Mouse (Mus musculus) hematopoietic stem cell, adult 5-6 weeks (primary cell): Measurements from ENCODE around the gene Fosl1. TPM values are rescaled to one million over a fixed set of nuclear protein-coding genes. Genes with fewer than 3 reads are reported as not detected.
A peak's percentile ranks its signal among the peaks of the same experiment; 100 is the strongest.

Source experiments
- ATAC-seq, 2 experiments: fragments of 125-278 bp in 1 of 2; replicated peaks in 1 of 2; 2 replicates each; pipeline ENCODE4 v1.8.0; 2016 to 2017; ENCODE audit warnings: inconsistent platforms in 2 of 2, mild to moderate bottlenecking in 2 of 2, moderate number of reproducible peaks in 2 of 2, low read depth in 1 of 2, moderate TSS enrichment in 1 of 2; ENCODE audit not compliant: low FRiP score in 2 of 2, poor library complexity in 2 of 2, severe bottlenecking in 2 of 2, insufficient read depth in 1 of 2, low TSS enrichment in 1 of 2
- total RNA-seq: library from RNA; stranded (forward); fragments of 172-1452, 232-1000 nt; gene quantifications from 2 replicates; pipeline ENCODE4 v1.2.3, GENCODE M21; 2017

The Fosl1 gene
- total RNA-seq, 1 experiment from 2014 or later = 4.2 TPM

DNA sequence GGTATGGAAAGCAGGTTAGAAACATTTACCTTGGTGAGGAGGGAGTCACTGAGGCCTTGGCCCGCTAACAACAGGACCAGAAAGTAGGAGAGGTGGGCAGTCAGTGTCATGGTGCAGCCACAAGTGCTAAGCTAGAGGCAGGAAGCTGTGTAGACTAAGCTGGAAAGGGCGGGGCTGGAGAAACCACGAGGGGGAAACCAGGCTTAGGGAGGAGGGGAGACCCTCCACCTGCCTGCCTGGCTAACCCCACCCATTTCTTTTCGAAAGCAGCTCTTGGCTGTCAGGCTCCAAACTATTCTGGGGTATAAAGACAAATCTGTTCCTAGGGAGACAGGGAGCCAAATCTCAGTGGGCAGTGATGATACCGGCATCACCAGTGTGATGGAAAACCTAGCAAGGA is 21.0 kb downstream of the Fosl1 start, which contains the start of gene Ctsw:
Ctsw (minus strand) TSS at position 134 of the 400 bp plus-strand sequence.
- peak; percentile 68 to 72 for ATAC-seq

DNA sequence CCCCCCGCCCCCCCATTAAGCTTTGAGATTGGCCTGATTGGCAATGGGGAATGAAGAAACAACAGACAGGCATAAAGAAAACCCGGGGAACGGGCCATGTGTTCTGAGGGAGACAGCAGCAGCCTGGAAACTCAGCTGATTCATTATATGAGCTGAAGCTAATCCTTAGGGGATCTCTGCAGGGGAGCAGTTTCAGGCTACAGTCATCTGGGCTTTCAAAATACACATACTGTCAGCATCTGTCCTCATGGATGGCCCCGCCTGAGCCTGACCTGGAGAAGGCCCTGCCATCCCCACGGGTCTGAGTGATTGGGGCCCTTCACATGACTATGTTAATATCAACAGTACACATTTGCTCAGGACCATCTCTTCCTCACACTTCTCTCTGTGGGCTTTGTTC is 24.5 kb downstream of the Fosl1 start:
- no peak for ATAC-seq

DNA sequence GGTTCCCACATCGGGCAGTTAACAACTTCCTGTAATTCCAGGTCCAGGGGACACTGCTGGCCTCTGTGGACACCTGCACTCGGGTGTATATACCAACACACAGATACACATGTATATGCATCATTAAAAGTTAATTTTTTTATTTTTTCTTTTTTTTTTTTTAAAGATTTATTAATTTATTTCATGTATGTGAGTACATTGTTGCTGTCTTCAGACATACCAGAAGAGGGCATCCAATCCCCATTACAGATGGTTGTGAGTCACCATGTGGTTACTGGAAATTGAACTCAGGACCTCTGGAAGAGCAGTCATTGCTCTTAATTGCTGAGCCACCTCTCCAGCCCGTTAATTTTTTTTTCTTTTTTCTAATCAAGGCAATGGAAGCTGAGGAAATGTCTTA is 25.5 kb downstream of the Fosl1 start:
- ATAC-seq = no peak

DNA sequence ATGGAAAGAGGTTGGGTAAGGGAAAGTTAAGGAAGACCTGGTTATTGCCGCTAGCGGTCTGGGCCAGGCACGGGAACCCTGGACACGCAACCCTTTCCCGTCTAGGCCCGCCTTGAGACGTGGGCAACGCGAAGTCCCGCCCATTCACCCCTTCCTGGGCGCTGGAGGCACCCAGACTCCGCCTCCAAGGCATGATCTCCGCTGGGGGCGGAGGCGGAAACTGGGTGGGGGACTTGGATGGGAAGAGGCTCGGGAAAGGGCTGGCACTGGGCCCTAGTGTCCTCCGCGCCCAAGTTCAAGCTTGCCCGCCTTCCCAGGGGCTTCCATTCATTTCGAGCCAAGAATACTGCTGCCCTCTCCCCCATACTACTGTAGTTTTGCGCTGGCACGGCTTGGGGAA is 26.4 kb downstream of the Fosl1 start, which contains the start of gene Efemp2:
Efemp2 (plus strand) TSS at position 235 of the 400 bp plus-strand sequence.
- ATAC-seq = peak in 1 of 2 experiments; percentile 33; a peak in 2 of 4 replicates

DNA sequence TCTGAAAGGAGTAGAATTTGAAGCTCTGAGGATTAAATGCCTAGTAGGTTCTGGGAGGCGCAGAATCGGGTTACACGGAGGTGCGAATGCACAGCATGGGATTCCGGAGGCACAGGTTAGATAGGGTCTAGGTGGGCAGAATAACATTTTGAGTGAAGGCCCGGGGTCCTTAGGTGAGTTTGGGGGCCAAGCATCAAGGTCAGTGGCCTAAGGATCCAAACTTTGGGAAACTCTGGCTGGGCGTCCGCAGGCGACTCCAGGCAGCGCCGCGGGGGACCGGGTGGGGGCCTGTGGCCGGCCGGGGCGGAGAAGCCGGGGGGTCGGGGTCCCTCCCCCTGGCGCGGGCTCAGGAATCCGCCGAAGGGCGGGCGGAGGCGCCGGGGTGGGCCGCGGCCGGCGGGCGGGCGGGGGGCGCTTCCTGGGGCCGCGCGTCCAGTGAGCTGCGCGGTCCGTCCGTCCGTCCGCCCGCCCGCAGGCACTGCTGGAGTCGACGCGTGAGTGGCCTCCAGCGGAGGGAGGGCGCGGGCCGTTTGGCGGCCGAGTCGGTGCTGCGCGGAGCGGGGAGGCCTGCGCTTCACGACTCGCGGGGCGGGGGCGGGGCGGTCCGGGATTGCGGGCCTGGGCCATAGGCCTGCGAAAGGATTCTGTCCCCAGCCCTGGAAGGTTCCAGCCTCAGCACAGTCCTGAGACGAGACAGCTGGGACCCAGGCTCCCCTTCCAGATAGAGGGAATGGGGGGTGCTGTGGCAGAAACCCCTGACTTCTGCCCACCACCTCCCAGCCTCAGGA is 27.1 kb downstream of the Fosl1 start:
- no peak for ATAC-seq

DNA sequence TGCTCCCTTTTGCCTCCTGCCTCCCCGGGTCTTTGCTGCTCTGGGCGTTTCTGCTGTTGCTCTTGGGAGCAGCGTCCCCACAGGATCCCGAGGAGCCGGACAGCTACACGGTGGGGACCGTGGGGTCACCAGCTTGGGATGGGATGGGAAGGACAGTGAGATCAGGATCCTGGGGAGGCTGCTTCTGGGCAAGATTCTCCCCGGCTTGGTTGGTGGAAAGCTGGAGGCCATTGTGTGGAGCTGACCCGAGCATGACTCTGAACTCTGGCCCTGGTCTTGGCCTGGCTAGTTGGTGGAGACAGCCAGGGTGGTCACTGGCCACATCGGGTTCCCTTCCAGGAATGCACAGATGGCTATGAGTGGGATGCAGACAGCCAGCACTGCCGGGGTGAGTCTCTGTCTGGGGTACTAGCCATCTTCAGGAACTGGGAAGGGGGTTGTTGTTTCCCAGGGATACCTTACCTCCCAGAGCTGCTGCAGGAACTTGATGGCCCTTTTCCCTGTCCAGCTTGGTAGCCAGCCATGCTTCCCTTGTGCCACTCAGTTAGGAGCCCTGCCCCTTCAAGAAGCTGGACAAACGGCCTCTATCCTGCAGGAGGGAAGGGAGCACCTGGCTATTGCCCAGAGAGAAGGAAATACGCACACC is 27.8 kb downstream of the Fosl1 start:
- ATAC-seq = no peak

DNA sequence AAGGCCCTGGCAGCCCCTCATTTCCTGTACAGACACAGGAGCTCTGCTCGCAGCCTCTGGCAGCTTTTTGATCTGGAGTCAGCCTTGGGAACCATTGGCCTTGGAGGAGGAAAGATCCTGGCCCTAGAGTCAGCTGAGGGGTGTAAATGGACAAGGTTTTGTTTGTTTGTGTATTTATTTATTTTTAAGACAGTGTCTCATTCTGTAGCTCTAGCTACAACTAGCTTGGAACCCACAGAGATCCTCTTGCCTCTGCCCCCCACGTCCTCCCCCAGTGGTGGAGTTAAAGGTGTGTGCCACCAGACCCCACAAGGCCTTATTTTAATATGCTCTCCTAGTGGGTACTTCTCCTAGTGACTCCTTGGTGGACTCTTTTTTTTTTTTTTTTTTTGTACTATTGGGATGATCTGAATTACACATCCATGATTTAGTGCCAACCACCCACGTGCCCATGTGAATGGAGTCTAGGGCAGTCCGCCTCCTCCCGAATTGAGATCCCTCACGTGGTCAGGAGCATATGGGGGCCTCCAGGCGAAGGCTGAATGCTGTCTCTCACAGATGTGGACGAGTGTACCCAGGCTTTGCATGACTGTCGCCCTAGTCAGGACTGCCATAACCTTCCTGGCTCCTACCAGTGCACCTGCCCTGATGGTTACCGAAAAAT is 29.8 kb downstream of the Fosl1 start:
- ATAC-seq = no peak

DNA sequence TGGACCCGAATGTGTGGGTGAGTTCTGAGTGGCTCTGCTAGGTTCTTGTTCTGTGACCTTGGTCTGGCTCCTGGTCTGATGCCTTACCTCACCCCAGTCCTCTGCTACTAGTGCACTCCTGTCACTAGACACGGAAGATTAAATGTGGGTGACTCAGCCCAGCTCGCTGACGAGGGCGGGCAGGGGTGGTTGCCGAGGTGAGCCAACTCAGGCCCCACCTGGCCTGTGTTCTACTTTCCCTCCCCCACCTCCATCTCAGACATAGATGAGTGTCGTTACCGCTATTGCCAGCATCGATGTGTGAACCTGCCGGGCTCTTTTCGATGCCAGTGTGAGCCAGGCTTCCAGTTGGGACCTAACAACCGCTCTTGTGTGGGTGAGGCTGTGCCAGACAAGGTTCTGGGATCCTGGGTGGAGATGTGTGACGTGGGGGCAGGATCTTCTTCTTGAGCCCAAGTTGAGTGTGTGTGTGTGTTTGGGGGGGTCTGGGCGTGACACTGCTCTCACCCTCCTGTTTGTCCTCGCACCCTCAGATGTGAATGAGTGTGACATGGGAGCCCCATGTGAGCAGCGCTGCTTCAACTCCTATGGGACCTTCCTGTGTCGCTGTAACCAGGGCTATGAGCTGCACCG is 30.4 kb downstream of the Fosl1 start:
- ATAC-seq = no peak

DNA sequence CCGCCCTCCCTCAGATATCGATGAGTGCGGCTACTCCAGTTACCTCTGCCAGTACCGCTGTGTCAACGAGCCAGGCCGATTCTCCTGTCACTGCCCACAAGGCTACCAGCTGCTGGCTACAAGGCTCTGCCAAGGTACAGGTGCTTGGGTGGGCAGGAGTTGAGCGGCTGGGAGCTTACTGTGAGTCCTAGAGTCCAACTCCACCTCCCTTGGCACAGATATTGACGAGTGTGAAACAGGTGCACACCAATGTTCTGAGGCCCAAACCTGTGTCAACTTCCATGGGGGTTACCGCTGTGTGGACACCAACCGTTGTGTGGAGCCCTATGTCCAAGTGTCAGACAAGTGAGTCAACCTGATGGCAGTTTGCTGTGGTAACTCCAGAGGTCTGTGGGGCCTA is 32.7 kb downstream of the Fosl1 start:
- no peak for ATAC-seq

DNA sequence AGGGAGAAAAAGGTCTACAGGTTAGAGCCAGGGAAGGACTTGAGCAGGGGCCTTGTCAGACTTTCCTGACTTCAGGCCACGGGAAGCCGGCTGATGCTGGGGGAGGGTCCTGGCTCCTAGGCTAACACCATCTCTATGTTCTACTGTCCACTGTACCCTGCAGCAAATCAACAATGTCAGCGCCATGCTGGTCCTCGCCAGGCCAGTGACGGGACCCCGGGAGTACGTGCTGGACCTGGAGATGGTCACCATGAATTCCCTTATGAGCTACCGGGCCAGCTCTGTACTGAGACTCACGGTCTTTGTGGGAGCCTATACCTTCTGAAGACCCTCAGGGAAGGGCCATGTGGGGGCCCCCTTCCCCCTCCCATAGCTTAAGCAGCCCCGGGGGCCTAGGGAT is 34.1 kb downstream of the Fosl1 start:
- ATAC-seq = no peak

DNA sequence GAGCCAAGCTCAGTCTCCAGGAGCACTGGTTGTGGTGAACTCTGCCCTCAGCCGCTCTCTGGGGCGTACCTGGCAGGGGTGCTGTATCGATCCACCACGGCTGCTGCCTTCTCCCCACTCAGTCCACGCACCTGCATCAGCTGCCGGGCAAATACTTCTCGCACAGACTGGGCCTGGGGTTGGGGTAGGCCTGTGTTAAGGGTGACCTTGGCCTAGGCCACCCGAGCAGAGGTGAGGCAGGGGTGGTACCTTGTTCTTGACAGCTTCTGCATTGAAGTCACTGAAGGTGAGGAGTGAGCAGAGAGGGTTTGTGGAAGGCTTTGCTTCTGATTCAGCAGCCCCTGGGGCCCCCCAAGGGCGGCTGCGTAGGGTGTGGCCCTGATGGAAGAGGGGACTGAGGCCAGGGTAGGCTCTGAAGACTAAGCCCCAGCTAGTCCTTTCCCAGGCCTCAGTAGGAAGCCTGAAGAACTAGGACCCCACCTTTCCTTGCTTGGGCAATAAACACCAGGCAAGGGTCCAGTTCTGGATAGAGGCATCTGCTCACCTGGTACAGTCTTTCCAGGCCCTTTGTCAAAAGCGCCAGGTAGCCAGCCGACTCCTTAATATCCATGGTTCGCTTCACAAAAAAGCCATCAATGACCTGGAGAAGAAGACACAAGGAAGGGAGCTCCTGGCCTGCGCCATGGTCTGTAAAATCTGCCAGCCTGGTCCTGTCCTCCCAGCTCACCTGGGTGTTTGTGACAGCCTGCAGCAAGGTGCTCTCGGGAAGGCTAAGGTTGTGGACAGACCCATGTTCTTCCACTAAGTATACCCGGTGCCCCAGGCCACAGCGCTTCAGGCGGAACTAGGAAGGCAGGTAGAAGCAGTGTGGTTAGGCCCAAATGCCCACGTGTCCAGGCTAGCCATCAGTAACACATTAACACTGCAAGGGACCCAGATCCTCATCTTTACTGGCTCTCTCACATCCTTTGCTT is 36.3 kb downstream of the Fosl1 start:
- ATAC-seq = no peak

DNA sequence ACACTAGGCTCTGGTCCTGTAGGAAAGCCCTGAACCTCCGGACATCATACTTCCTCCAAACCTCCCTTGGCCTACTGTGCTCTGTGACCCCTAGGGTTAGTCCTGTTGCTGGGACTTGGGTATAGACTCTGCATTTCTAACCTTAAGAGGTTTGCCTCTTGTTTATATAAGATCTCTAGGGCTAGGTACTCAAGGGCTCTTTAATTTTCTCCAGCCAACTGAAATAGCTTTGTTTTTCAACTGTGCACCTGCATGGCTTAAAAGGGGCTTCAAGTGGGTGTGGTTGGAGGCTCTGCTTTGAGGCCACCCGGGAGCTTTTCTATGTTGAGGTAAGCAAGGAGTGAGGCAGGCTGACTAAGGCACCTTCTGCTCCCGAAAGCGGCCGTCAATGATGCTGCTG is 37.1 kb downstream of the Fosl1 start:
- no peak for ATAC-seq

DNA sequence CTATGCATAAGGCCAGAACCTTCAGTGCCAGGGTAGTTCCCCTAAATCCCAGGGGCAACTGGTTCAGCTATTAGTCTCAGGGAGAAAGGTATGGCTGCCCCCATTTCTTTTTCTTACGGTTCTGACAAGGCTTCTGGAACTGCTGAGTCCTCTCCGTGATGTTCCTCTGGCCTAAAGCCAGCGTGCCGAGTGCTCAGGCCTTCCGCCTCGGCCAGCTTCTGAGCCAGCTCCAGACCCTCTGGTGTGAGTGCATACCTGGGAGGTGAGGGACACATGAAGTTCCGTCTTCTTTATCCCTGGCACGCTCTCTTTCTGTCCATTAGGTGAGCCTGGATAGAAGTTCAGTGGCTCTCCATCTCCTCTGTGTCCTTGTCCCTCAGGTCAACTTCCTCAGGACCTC is 38.0 kb downstream of the Fosl1 start:
- ATAC-seq = no peak

DNA sequence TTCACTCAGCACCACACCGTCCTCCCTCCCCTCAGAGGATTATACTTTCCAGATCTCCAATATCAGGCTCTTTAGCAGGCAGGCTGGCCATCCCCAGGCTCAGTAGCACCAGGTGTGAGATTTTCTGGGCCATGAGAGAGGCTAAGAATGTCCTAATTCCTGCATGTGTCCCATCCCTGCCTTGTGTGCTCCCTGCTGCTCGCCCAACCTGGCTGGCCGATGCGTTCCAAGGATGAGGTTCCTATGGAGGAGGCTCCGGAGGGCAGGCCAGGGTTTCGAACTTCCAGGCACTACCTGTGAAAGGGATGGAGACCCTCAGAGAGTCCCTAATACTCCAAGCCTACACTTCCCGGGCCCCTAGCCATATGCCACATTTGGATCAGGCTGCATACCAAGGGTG is 38.5 kb downstream of the Fosl1 start:
- no peak for ATAC-seq

DNA sequence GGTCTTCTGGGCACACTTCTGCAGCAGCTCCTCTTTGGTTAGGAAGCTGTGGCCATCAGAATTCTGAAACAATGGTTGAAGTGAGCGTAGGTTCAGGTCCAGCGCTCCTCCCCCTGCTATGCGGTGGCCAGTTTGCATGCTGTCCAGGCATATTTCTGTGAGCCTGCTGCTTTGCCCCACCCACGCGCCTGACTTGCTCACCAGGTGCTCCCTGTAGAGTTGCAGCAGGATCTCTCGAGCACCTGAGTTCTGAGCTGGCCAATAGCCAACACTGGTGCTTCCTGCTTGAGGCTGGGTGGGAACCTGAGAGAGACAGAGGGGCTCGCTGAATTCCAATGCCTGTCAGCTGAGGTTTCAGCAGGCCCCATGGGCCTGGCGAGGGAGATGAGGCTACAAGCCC is 38.9 kb downstream of the Fosl1 start:
- no peak for ATAC-seq

DNA sequence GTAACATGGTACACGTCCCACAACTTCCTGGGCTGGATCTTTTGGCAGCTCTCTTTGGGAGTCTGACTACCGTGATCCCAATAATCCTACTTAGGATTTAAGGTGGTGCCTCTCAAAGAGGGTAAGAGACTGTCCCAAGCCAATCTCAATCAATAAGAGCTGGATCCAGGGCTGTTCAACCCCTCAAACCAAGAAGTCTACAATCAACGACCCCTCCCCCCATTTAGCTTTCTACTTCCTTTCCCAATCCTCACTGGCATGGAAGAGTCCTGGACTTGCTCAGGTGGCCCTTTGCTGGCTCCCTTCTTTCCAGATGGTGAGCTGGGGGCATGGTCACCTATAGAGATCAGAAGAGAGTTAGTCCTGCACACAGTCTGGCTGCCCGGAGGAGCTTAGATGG is 39.4 kb downstream of the Fosl1 start:
- no peak for ATAC-seq
